Mouse (Mus musculus) spleen, postnatal 0 days (tissue): ENCODE results near the gene Olfr502. TPM values are rescaled to one million over a fixed set of nuclear protein-coding genes. Genes with fewer than 3 reads are reported as not detected.

Experiments used
- polyA plus RNA-seq: library from polyadenylated mRNA; unstranded; fragments of >200 nt; fragmentation: Nextera tagmentation; extraction: Ambion mirVana; gene quantifications from 2 replicates; pipeline ENCODE4 v1.2.1, GENCODE M21; 2015

The Olfr502 gene
- polyA plus RNA-seq = not detected in 2 replicates

GRCm38 (mm10) chr7:108524965-108525364, at the start of gene Olfr502:
Olfr502 (minus strand) TSS chr7:108525065.

GRCm38 (mm10) chr7:108565693-108566092, 40.8 kb upstream of the Olfr502 start, which contains the start of gene Olfr504:
Olfr504 (minus strand) TSS chr7:108565793.

GRCm38 (mm10) chr7:108544227-108544626, 19.4 kb upstream of the Olfr502 start, which contains the start of gene Olfr503:
Olfr503 (plus strand) TSS chr7:108544527.

Other genes starting within 250 kb of the Olfr502 start
- gene Olfr490, start 236.1 kb downstream of the Olfr502 start, polyA plus RNA-seq = not detected in 2 replicates
- not detected in 2 replicates for gene Olfr491, start 211.6 kb downstream of the Olfr502 start, polyA plus RNA-seq
- gene Olfr492, start 201.4 kb downstream of the Olfr502 start, polyA plus RNA-seq = not detected in 2 replicates
- gene Olfr493, start 178.1 kb downstream of the Olfr502 start, polyA plus RNA-seq = not detected in 2 replicates
- not detected in 2 replicates for gene Olfr494, start 159.7 kb downstream of the Olfr502 start, polyA plus RNA-seq
- not detected in 2 replicates for gene Olfr495, start 131.9 kb downstream of the Olfr502 start, polyA plus RNA-seq
- not detected in 2 replicates for gene Olfr497, start 104.6 kb downstream of the Olfr502 start, polyA plus RNA-seq
- not detected in 2 replicates for gene Olfr498, start 59.7 kb downstream of the Olfr502 start, polyA plus RNA-seq
- gene Olfr503, start 19.5 kb upstream of the Olfr502 start, polyA plus RNA-seq = not detected in 2 replicates
- gene Olfr504, start 40.7 kb upstream of the Olfr502 start, polyA plus RNA-seq = not detected in 2 replicates
- gene Olfr506, start 85.7 kb upstream of the Olfr502 start, polyA plus RNA-seq = not detected in 2 replicates
- not detected in 2 replicates for gene Olfr507, start 96.7 kb upstream of the Olfr502 start, polyA plus RNA-seq
- not detected in 2 replicates for gene Olfr508, start 104.9 kb upstream of the Olfr502 start, polyA plus RNA-seq
- 0.04 TPM in 1 of 2 replicates, not detected in the other for gene Olfr509, start 126.8 kb upstream of the Olfr502 start, polyA plus RNA-seq
- gene Olfr510, start 141.4 kb upstream of the Olfr502 start, polyA plus RNA-seq = not detected in 2 replicates
- not detected in 2 replicates for gene Olfr512, start 188.3 kb upstream of the Olfr502 start, polyA plus RNA-seq
- gene Olfr513, start 225.9 kb upstream of the Olfr502 start, polyA plus RNA-seq = not detected in 2 replicates